Mouse (Mus musculus): Measurements from ENCODE around the gene Ankrd34c.

DNA sequence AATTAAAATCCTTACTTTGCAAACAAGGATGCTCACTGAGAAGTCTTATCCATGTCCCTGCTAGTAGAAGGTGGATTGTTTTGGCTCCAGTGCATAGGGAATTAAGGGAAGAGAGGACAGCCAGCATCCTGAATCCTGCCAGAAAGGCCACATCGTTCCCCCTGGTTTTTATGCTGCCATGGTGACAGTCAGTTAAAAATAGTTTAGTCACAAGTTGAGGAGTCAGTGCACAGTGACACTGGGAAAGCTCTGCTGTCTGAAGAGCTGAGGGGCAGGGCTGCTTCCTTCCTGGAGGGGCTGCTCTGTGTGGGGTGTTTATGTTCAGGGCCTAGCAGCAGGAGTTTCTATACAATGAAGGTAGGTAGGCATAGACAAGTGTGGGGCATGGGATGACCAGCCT is 32.9 kb upstream of the Ankrd34c start:
- TF ChIP-seq CTCF (conservative IDR thresholded peaks at IDR 0.05; ENCODE audit: low read length) (no peak), NANOG (IDR thresholded peaks at IDR 0.05; ENCODE audit: borderline replicate concordance, low read length) (no peak)

Data from E14TG2a.4 (cell line).